18 mouse cellular contexts compared by ENCODE assay signal in genomic region chr2:33790301-33790700, GRCm38 (mm10).
DNase-seq lines count a peak whose midpoint lies in the region; ATAC-seq and TF ChIP-seq lines count a peak whose summit lies in the region.
"Had no signal": no experiment of that assay in that cellular context is flagged by ENCODE, and none has a peak within 500 bp of the region (broad histone marks: within the 10 kb centered on the region; RNA-seq: fewer than 3 reads in every experiment).

No protein-coding gene starts in this region.

- H3K27ac ChIP-seq in layer of hippocampus, adult 2 months = peak overlapping the region; percentile 60; the same call in 1 of the 2 replicates
- H3K27ac ChIP-seq in forebrain, embryonic 16.5 days (ENCODE audit: low read length) = peak overlapping the region; percentile 83
- H3K27ac ChIP-seq in limb, embryonic 10.5 days = peak overlapping the region; percentile 89; the same call in 1 of the 2 replicates
- H3K27ac ChIP-seq in olfactory bulb, adult 2 months (ENCODE audit: insufficient read depth, low read depth, low read length) = peak overlapping the region; percentile 48
- H3K27ac ChIP-seq: heart, adult 2 months; heart, embryonic 15.5 days had no signal

- DNase-seq in layer of hippocampus, adult 2 months (ENCODE audit: low spot score in 2 of 2) = no peak
- no peak for DNase-seq in layer of hippocampus, adult 8-10 months (ENCODE audit: low spot score in 2 of 2)
- DNase-seq in limb, embryonic 10.5 days (ENCODE audit: low spot score) = no peak
- DNase-seq in urinary bladder, postnatal 10 days (ENCODE audit: low spot score) = no peak
- DNase-seq in cerebellum, postnatal 14 days = no peak
- DNase-seq: B cell, adult 2 months; cerebellum, postnatal 36 days; gastrocnemius, postnatal 14 days; heart, adult 2 months; kidney, adult 2 months; kidney, postnatal 25 days; lung, adult 2 months; lung, postnatal 36 days had no signal

- H3K4me1 ChIP-seq in forebrain, embryonic 16.5 days (replicated peaks; ENCODE audit: control insufficient read depth, insufficient read depth, low read length) = peaks cover 65% of the 10 kb centered on the region
- H3K4me1 ChIP-seq in limb, embryonic 10.5 days = peaks cover 82% of the 10 kb centered on the region
- peaks cover 52% of the 10 kb centered on the region for H3K4me1 ChIP-seq in olfactory bulb, adult 2 months (ENCODE audit: control insufficient read depth, insufficient read depth, low read length)

- no peak overlapping the region for H3K4me2 ChIP-seq in forebrain, embryonic 16.5 days (ENCODE audit: low read length)
- H3K4me2 ChIP-seq: heart, embryonic 15.5 days; liver, embryonic 11.5 days had no signal

- H3K36me3 ChIP-seq in forebrain, embryonic 16.5 days (ENCODE audit: control insufficient read depth, insufficient read depth) = no peaks in the 10 kb centered on the region
- H3K36me3 ChIP-seq in limb, embryonic 10.5 days = peaks cover 5% of the 10 kb centered on the region; the same call in 1 of the 2 replicates
- H3K36me3 ChIP-seq: heart, embryonic 15.5 days had no signal

- H3K9me3 ChIP-seq in forebrain, embryonic 16.5 days (ENCODE audit: control insufficient read depth, low read length) = no peaks in the 10 kb centered on the region
- H3K9me3 ChIP-seq in limb, embryonic 10.5 days (replicated peaks) = no peaks in the 10 kb centered on the region
- H3K9me3 ChIP-seq: embryonic facial prominence, embryonic 10.5 days; heart, embryonic 15.5 days had no signal

- TF ChIP-seq CTCF in layer of hippocampus, adult 2 months (conservative IDR thresholded peaks at IDR 0.05) = no peak
- no peak for TF ChIP-seq CTCF in olfactory bulb, adult 2 months (IDR thresholded peaks at IDR 0.05; ENCODE audit: insufficient read depth, low read depth, low read length)

- 25% methylated on average over 5 of the region's 5 CpGs for WGBS in forebrain, embryonic 16.5 days
- 51% methylated on average over 5 of the region's 5 CpGs for WGBS in limb, embryonic 10.5 days
- WGBS in olfactory bulb, adult 2 months = 47% methylated on average over 5 of the region's 5 CpGs

- H3K27me3 ChIP-seq in forebrain, embryonic 16.5 days (replicated peaks; ENCODE audit: control insufficient read depth, insufficient read depth, low read length) = no peaks in the 10 kb centered on the region
- no peaks in the 10 kb centered on the region for H3K27me3 ChIP-seq in limb, embryonic 10.5 days (ENCODE audit: low read depth, poor library complexity, severe bottlenecking)
- H3K27me3 ChIP-seq: heart, embryonic 15.5 days had no signal

- no peak for ATAC-seq in forebrain, embryonic 16.5 days

- H3K9ac ChIP-seq in forebrain, embryonic 16.5 days (replicated peaks; ENCODE audit: low read depth, low read length) = no peak overlapping the region
- H3K9ac ChIP-seq: heart, embryonic 15.5 days had no signal

- TF ChIP-seq POLR2A in olfactory bulb, adult 2 months (IDR thresholded peaks at IDR 0.05; ENCODE audit: insufficient read depth, low read depth, low read length) = no peak

- no peak overlapping the region for H3K4me3 ChIP-seq in layer of hippocampus, adult 2 months
- H3K4me3 ChIP-seq in forebrain, embryonic 16.5 days (replicated peaks; ENCODE audit: low read length) = no peak overlapping the region
- no peak overlapping the region for H3K4me3 ChIP-seq in limb, embryonic 10.5 days
- H3K4me3 ChIP-seq in olfactory bulb, adult 2 months (ENCODE audit: insufficient read depth, low read depth, low read length) = no peak overlapping the region
- H3K4me3 ChIP-seq: embryonic facial prominence, embryonic 10.5 days; heart, adult 2 months; heart, embryonic 15.5 days had no signal
